Mouse (Mus musculus): ENCODE data around the gene Unc13d. TPM values are rescaled to one million over a fixed set of nuclear protein-coding genes. Genes with fewer than 3 reads are reported as not detected.

Gene Unc13d
- polyA plus RNA-seq, 1 experiment from 2014 or later: 3.7 TPM

DNA sequence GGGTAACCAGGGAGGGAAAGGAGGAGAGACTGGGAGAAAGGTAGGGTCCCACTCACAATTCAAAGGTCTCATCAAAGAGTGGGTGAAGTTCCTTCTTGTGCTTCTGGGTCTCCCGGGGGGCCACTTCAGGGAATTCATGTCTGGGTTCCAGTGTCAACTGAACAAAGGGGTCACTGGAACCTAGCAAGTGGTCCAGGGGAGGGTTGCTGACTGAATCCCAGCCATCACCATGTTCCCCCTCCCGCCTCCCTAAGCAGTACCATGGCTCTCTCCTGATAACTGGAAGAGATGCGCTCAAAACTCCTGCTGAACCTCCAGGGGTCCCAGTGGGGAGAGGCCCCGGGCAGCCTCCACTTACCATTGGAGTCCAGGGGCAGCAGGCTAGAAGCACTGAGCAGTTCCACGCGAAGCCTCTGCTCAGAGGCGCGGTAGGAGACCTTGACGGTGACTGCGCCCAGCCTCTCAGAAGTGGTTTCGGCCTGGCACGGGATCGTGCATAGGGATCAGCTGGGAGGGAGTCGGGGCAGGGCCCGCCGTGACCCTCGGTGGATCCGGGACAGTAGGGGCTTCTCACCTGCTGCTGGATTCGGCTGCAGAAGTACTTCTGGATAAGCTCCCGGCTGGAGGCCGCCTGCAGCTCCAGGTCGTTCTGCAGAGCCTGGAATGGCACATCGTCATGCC lies 13.4 kb downstream of the Unc13d start:
- no peak overlapping the region for H3K4me3 ChIP-seq (ENCODE audit: low read depth, low read length)
- no peak for ATAC-seq (ENCODE audit: insufficient number of reproducible peaks, insufficient read depth, low FRiP score, low read depth)
- WGBS: 66% methylated on average over 23 of the region's 23 CpGs
- peaks cover 18% of the 10 kb centered on the region for H3K36me3 ChIP-seq (ENCODE audit: control insufficient read depth, insufficient read depth, low read length)
- H3K9me3 ChIP-seq (ENCODE audit: control insufficient read depth, low read depth, low read length): no peaks in the 10 kb centered on the region
- no peak overlapping the region for H3K27ac ChIP-seq (ENCODE audit: low read length)
- no peaks in the 10 kb centered on the region for H3K27me3 ChIP-seq (ENCODE audit: control insufficient read depth, insufficient read depth, low read length)
- H3K4me2 ChIP-seq (replicated peaks; ENCODE audit: low read depth, low read length): no peak overlapping the region
- no peak overlapping the region for H3K9ac ChIP-seq (replicated peaks; ENCODE audit: low read depth, low read length)
- H3K4me1 ChIP-seq (ENCODE audit: control insufficient read depth, insufficient read depth, low read length): no peaks in the 10 kb centered on the region

DNA sequence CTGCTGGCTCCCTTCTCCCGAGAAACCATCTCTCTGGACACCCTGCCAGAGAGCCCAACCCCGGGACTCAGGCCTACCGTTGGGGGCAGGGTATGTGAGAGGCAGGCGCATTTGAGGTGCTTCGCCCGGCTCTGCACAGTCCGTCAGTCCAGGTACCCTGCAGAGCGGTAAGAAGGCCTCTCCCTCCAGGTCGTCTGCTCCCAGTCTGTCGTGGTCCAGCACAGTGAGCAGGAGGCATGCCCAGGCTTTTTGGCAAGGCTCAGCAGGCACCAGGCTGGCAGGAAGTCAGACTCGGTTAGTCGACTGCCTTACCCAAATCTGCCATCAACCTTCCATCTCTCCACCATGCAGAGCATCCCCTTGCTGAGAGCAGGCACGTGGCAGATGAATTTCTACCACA lies 14.2 kb downstream of the Unc13d start:
- Histone ChIP-seq H3K36me3 (ENCODE audit: control insufficient read depth, insufficient read depth, low read length) (peaks cover 25% of the 10 kb centered on the region), H3K4me3 (ENCODE audit: low read depth, low read length) (no peak overlapping the region), H3K4me2 (replicated peaks; ENCODE audit: low read depth, low read length) (no peak overlapping the region), H3K9ac (replicated peaks; ENCODE audit: low read depth, low read length) (no peak overlapping the region), H3K27ac (ENCODE audit: low read length) (no peak overlapping the region), H3K9me3 (ENCODE audit: control insufficient read depth, low read depth, low read length) (no peaks in the 10 kb centered on the region), H3K4me1 (ENCODE audit: control insufficient read depth, insufficient read depth, low read length) (no peaks in the 10 kb centered on the region), H3K27me3 (ENCODE audit: control insufficient read depth, insufficient read depth, low read length) (no peaks in the 10 kb centered on the region)
- WGBS: 71% methylated on average over 13 of the region's 13 CpGs
- ATAC-seq (ENCODE audit: insufficient number of reproducible peaks, insufficient read depth, low FRiP score, low read depth): no peak

DNA sequence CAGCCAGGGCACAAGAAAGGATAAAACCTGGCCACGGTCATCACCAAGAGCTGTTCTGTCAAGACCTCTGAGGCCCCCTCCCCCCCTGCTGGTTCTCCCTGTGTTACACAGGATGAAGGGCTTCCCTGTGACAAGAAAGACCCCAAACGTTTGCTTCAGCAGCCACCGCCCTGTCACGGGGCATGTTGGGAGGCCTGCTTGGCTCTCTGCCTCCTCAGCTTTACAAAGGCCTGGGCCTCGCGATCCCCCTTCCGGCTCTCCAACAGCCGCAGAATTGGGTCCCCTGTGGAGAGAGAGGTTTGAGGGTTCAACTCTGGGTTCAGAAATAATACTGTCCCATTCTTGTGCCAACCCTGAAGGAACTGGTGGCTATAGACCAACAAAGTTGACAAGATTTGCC lies 15.2 kb downstream of the Unc13d start:
- H3K9me3 ChIP-seq (ENCODE audit: control insufficient read depth, low read depth, low read length): no peaks in the 10 kb centered on the region
- no peaks in the 10 kb centered on the region for H3K27me3 ChIP-seq (ENCODE audit: control insufficient read depth, insufficient read depth, low read length)
- H3K9ac ChIP-seq (replicated peaks; ENCODE audit: low read depth, low read length): no peak overlapping the region
- no peak overlapping the region for H3K4me2 ChIP-seq (replicated peaks; ENCODE audit: low read depth, low read length)
- H3K4me1 ChIP-seq (ENCODE audit: control insufficient read depth, insufficient read depth, low read length): no peaks in the 10 kb centered on the region
- 71% methylated on average over 8 of the region's 8 CpGs for WGBS
- no peak overlapping the region for H3K4me3 ChIP-seq (ENCODE audit: low read depth, low read length)
- no peak for ATAC-seq (ENCODE audit: insufficient number of reproducible peaks, insufficient read depth, low FRiP score, low read depth)
- H3K27ac ChIP-seq (ENCODE audit: low read length): no peak overlapping the region
- H3K36me3 ChIP-seq (ENCODE audit: control insufficient read depth, insufficient read depth, low read length): peaks cover 35% of the 10 kb centered on the region

DNA sequence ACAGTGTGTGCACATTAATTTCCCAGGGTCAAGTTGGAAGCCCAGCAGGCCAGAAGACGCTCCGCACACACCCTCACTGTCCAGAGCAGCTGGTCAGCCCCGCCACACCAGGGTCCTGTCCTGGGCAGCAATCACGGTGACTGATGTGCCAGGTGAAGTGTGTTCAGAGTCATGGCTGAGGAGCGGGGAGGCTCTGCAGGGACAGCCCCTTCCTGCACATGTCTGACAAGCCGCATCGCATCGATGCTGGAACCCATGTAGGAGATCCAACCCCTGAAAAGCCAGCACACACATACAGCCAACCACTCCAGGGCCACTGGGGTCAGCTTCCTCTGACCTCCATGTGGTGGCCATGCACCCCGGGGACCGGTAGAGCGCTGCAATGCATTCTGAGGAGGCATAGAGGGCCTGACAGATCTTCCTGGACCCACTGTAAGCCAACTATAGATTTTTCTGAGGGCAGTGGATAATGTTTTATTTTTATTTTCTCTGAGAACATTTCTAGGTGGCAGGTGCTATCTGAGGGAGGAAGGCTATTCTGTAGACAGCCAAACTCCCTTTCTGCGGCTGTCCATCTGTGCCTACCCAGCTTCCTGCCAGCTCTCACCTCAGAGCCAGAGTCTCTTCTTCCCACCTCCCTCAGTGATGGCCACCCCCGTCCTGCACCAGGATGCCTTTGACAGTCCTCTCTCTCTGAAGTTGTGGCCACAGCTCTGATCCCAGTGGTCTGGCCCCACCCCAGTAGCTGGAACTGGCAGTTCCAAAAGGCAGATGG lies 15.9 kb downstream of the Unc13d start:
- Histone ChIP-seq H3K9me3 (ENCODE audit: control insufficient read depth, low read depth, low read length) (no peaks in the 10 kb centered on the region), H3K4me1 (ENCODE audit: control insufficient read depth, insufficient read depth, low read length) (no peaks in the 10 kb centered on the region), H3K27me3 (ENCODE audit: control insufficient read depth, insufficient read depth, low read length) (no peaks in the 10 kb centered on the region), H3K36me3 (ENCODE audit: control insufficient read depth, insufficient read depth, low read length) (peaks cover 42% of the 10 kb centered on the region), H3K27ac (ENCODE audit: low read length) (no peak overlapping the region), H3K4me2 (replicated peaks; ENCODE audit: low read depth, low read length) (no peak overlapping the region), H3K4me3 (ENCODE audit: low read depth, low read length) (no peak overlapping the region), H3K9ac (replicated peaks; ENCODE audit: low read depth, low read length) (no peak overlapping the region)
- ATAC-seq (ENCODE audit: insufficient number of reproducible peaks, insufficient read depth, low FRiP score, low read depth): no peak
- 83% methylated on average over 13 of the region's 13 CpGs for WGBS

DNA sequence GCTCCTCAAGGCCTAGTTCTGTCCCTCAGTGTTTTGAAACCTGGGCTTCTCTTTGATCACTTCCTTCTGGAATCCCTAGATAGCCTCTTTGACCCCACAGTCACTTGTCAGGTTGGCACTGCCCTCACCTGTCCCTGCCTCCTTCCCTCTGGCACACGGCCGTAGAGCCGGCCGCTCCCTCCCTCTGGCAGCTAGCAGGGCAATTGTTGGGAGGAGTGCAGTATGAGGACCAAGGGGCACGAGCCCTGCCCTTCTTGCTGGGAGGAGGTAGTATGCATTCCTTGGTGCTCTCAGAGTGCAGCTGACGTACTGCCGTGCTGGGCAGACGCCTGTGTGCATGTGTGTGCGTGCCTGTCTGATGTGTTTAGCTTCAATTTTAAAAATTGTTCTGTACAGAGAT lies 17.2 kb downstream of the Unc13d start:
- H3K36me3 ChIP-seq (ENCODE audit: control insufficient read depth, insufficient read depth, low read length): peaks cover 52% of the 10 kb centered on the region
- no peaks in the 10 kb centered on the region for H3K27me3 ChIP-seq (ENCODE audit: control insufficient read depth, insufficient read depth, low read length)
- no peaks in the 10 kb centered on the region for H3K4me1 ChIP-seq (ENCODE audit: control insufficient read depth, insufficient read depth, low read length)
- no peak for ATAC-seq (ENCODE audit: insufficient number of reproducible peaks, insufficient read depth, low FRiP score, low read depth)
- no peak overlapping the region for H3K27ac ChIP-seq (ENCODE audit: low read length)
- WGBS: 72% methylated on average over 9 of the region's 9 CpGs
- H3K9me3 ChIP-seq (ENCODE audit: control insufficient read depth, low read depth, low read length): no peaks in the 10 kb centered on the region
- H3K4me3 ChIP-seq (ENCODE audit: low read depth, low read length): no peak overlapping the region
- H3K4me2 ChIP-seq (replicated peaks; ENCODE audit: low read depth, low read length): no peak overlapping the region
- H3K9ac ChIP-seq (replicated peaks; ENCODE audit: low read depth, low read length): no peak overlapping the region

- no peaks in the 10 kb centered on the region for H3K4me1 ChIP-seq (ENCODE audit: control insufficient read depth, insufficient read depth, low read length)
- no peak overlapping the region for H3K27ac ChIP-seq (ENCODE audit: low read length)
- no peaks in the 10 kb centered on the region for H3K9me3 ChIP-seq (ENCODE audit: control insufficient read depth, low read depth, low read length)
- H3K27me3 ChIP-seq (ENCODE audit: control insufficient read depth, insufficient read depth, low read length): no peaks in the 10 kb centered on the region
- H3K4me2 ChIP-seq (replicated peaks; ENCODE audit: low read depth, low read length): no peak overlapping the region
- H3K9ac ChIP-seq (replicated peaks; ENCODE audit: low read depth, low read length): no peak overlapping the region
- H3K36me3 ChIP-seq (ENCODE audit: control insufficient read depth, insufficient read depth, low read length): peaks cover 59% of the 10 kb centered on the region
- ATAC-seq (ENCODE audit: insufficient number of reproducible peaks, insufficient read depth, low FRiP score, low read depth): no peak
- H3K4me3 ChIP-seq (ENCODE audit: low read depth, low read length): no peak overlapping the region
- WGBS: 93% methylated on average over 11 of the region's 11 CpGs
Observed at GRCm38 (mm10) chr11:116059691-116060025, 18.1 kb downstream of the Unc13d start.

DNA sequence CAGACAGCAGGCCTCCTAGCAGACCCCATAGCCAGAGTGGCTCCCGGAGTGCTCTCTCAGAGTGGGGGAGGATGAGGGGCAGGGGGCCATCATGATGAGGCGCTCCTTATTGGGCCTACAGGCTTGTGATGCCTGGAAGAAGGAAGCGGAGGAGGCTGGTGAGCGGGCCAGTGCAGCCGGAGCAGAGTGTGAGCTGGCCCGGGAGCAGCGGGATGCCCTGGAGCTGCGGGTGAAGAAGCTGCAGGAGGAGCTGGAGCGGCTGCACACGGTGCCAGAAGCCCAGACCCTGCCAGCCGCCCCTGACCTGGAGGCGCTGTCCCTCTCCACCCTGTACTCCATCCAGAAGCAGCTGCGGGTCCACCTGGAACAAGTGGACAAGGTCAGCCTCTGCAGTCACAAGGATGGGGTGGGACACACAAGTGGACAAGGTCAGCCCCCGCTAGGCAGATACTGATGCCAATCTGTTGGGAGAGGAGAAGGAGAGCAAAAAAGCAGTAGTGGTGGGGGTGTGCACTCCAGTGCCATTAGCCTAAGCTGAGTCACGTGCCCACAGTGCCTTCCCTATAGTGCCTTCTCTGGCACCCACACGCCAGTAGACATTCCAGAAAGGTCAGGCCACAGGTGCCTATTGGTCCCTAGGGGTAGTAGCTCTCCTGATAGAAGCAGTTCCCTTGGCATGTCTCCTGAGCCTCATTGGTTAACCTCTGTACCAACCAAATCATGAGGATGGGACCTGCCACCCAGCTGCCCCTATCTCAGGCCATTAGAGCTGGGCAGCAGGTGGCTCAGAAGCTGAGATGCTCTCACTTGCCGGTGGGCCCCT lies 18.7 kb downstream of the Unc13d start:
- Histone ChIP-seq H3K27me3 (ENCODE audit: control insufficient read depth, insufficient read depth, low read length) (no peaks in the 10 kb centered on the region), H3K9me3 (ENCODE audit: control insufficient read depth, low read depth, low read length) (no peaks in the 10 kb centered on the region), H3K4me3 (ENCODE audit: low read depth, low read length) (no peak overlapping the region), H3K9ac (replicated peaks; ENCODE audit: low read depth, low read length) (no peak overlapping the region), H3K27ac (ENCODE audit: low read length) (no peak overlapping the region), H3K36me3 (ENCODE audit: control insufficient read depth, insufficient read depth, low read length) (peaks cover 65% of the 10 kb centered on the region), H3K4me1 (ENCODE audit: control insufficient read depth, insufficient read depth, low read length) (no peaks in the 10 kb centered on the region), H3K4me2 (replicated peaks; ENCODE audit: low read depth, low read length) (no peak overlapping the region)
- no peak for ATAC-seq (ENCODE audit: insufficient number of reproducible peaks, insufficient read depth, low FRiP score, low read depth)
- WGBS: 88% methylated on average over 17 of the region's 17 CpGs

GRCm38 (mm10) chr11:116058022-116058614 lies 19.6 kb downstream of the Unc13d start:
- no peak overlapping the region for H3K4me3 ChIP-seq (ENCODE audit: low read depth, low read length)
- no peak overlapping the region for H3K27ac ChIP-seq (ENCODE audit: low read length)
- H3K27me3 ChIP-seq (ENCODE audit: control insufficient read depth, insufficient read depth, low read length): no peaks in the 10 kb centered on the region
- H3K4me2 ChIP-seq (replicated peaks; ENCODE audit: low read depth, low read length): no peak overlapping the region
- H3K36me3 ChIP-seq (ENCODE audit: control insufficient read depth, insufficient read depth, low read length): peaks cover 73% of the 10 kb centered on the region
- no peaks in the 10 kb centered on the region for H3K4me1 ChIP-seq (ENCODE audit: control insufficient read depth, insufficient read depth, low read length)
- no peak overlapping the region for H3K9ac ChIP-seq (replicated peaks; ENCODE audit: low read depth, low read length)
- WGBS: 68% methylated on average over 12 of the region's 12 CpGs
- no peaks in the 10 kb centered on the region for H3K9me3 ChIP-seq (ENCODE audit: control insufficient read depth, low read depth, low read length)
- no peak for ATAC-seq (ENCODE audit: insufficient number of reproducible peaks, insufficient read depth, low FRiP score, low read depth)
